Mouse (Mus musculus): ENCODE results near the gene Fastkd3. TPM values are rescaled to one million over a fixed set of nuclear protein-coding genes. Genes with fewer than 3 reads are reported as not detected.

Gene Fastkd3
- polyA plus RNA-seq, 1 experiment from 2014 or later = 19.9 TPM

- no peak for DNase-seq (ENCODE audit: low spot score)
- WGBS = 81% methylated on average over 19 of the region's 19 CpGs
Measured at GRCm38 (mm10) chr13:68572247-68572646, 9.8 kb upstream of the Fastkd3 start.

GRCm38 (mm10) chr13:68572966-68573913 lies 8.8 kb upstream of the Fastkd3 start:
- H3K4me1 ChIP-seq (replicated peaks; ENCODE audit: control insufficient read depth, insufficient read depth) = no peaks in the 10 kb centered on the region
- ATAC-seq (ENCODE audit: low FRiP score, low TSS enrichment) (peak; percentile 60; the same call in 1 of the 2 replicates), DNase-seq (ENCODE audit: low spot score) (no peak)
- H3K9me3 ChIP-seq (ENCODE audit: control insufficient read depth, low read length) = no peaks in the 10 kb centered on the region
- TF ChIP-seq CTCF (IDR thresholded peaks at IDR 0.05; ENCODE audit: low read depth) (no peak), EP300 (optimal IDR thresholded peaks at IDR 0.05) (no peak)
- H3K27ac ChIP-seq (replicated peaks) = peak overlapping the region; percentile 58; the same call in 1 of the 2 replicates
- H3K4me2 ChIP-seq (replicated peaks; ENCODE audit: low read depth) = no peak overlapping the region
- peaks cover 3% of the 10 kb centered on the region; the same call in 1 of the 2 replicates for H3K36me3 ChIP-seq (ENCODE audit: control insufficient read depth, insufficient read depth, low read length)
- no peaks in the 10 kb centered on the region for H3K27me3 ChIP-seq (ENCODE audit: control insufficient read depth, insufficient read depth, low read length)
- 67% methylated on average over 10 of the region's 10 CpGs for WGBS
- H3K4me3 ChIP-seq (ENCODE audit: low read depth, low read length) = no peak overlapping the region
- H3K9ac ChIP-seq (ENCODE audit: low read length) = peak overlapping the region; percentile 38; the same call in 1 of the 2 replicates

More at GRCm38 (mm10) chr13:68572247-68572646, 9.8 kb upstream of the Fastkd3 start:
- TF ChIP-seq CTCF (IDR thresholded peaks at IDR 0.05; ENCODE audit: low read depth) (no peak), EP300 (optimal IDR thresholded peaks at IDR 0.05) (no peak)
- no peaks in the 10 kb centered on the region for H3K9me3 ChIP-seq (ENCODE audit: control insufficient read depth, low read length)
- no peak for ATAC-seq (ENCODE audit: low FRiP score, low TSS enrichment)
- H3K4me3 ChIP-seq (ENCODE audit: low read depth, low read length) = no peak overlapping the region
- H3K9ac ChIP-seq (ENCODE audit: low read length) = no peak overlapping the region
- H3K27me3 ChIP-seq (ENCODE audit: control insufficient read depth, insufficient read depth, low read length) = no peaks in the 10 kb centered on the region
- no peak overlapping the region for H3K27ac ChIP-seq (replicated peaks)
- peaks cover 3% of the 10 kb centered on the region; the same call in 1 of the 2 replicates for H3K36me3 ChIP-seq (ENCODE audit: control insufficient read depth, insufficient read depth, low read length)
- H3K4me2 ChIP-seq (replicated peaks; ENCODE audit: low read depth) = no peak overlapping the region
- no peaks in the 10 kb centered on the region for H3K4me1 ChIP-seq (replicated peaks; ENCODE audit: control insufficient read depth, insufficient read depth)

GRCm38 (mm10) chr13:68574398-68574797 lies 7.6 kb upstream of the Fastkd3 start:
- ATAC-seq (ENCODE audit: low FRiP score, low TSS enrichment) (no peak), DNase-seq (ENCODE audit: low spot score) (no peak)
- H3K9me3 ChIP-seq (ENCODE audit: control insufficient read depth, low read length) = no peaks in the 10 kb centered on the region
- 79% methylated on average over 4 of the region's 4 CpGs for WGBS
- H3K4me1 ChIP-seq (replicated peaks; ENCODE audit: control insufficient read depth, insufficient read depth) = no peaks in the 10 kb centered on the region
- H3K27ac ChIP-seq (replicated peaks) = no peak overlapping the region
- TF ChIP-seq CTCF (IDR thresholded peaks at IDR 0.05; ENCODE audit: low read depth) = no peak
- TF ChIP-seq EP300 (optimal IDR thresholded peaks at IDR 0.05) = no peak
- H3K4me2 ChIP-seq (replicated peaks; ENCODE audit: low read depth) = no peak overlapping the region
- H3K4me3 ChIP-seq (ENCODE audit: low read depth, low read length) = no peak overlapping the region
- no peaks in the 10 kb centered on the region for H3K27me3 ChIP-seq (ENCODE audit: control insufficient read depth, insufficient read depth, low read length)
- H3K9ac ChIP-seq (ENCODE audit: low read length) = no peak overlapping the region
- H3K36me3 ChIP-seq (ENCODE audit: control insufficient read depth, insufficient read depth, low read length) = peaks cover 3% of the 10 kb centered on the region; the same call in 1 of the 2 replicates

- Histone ChIP-seq H3K4me2 (replicated peaks; ENCODE audit: low read depth) (no peak overlapping the region), H3K27ac (replicated peaks) (0 out of 2 replicates have a peak overlapping the region, but pooled peaks have one; percentile 0), H3K4me1 (replicated peaks; ENCODE audit: control insufficient read depth, insufficient read depth) (0 out of 2 replicates have a peak, but pooled peaks cover under 1% of the 10 kb centered on the region), H3K9ac (ENCODE audit: low read length) (no peak overlapping the region), H3K4me3 (ENCODE audit: low read depth, low read length) (no peak overlapping the region), H3K9me3 (ENCODE audit: control insufficient read depth, low read length) (no peaks in the 10 kb centered on the region), H3K27me3 (ENCODE audit: control insufficient read depth, insufficient read depth, low read length) (no peaks in the 10 kb centered on the region), H3K36me3 (ENCODE audit: control insufficient read depth, insufficient read depth, low read length) (no peaks in the 10 kb centered on the region)
- WGBS = 62% methylated on average over 7 of the region's 7 CpGs
- DNase-seq (ENCODE audit: low spot score) (no peak), ATAC-seq (ENCODE audit: low FRiP score, low TSS enrichment) (no peak)
- no peak for TF ChIP-seq EP300 (optimal IDR thresholded peaks at IDR 0.05)
- TF ChIP-seq CTCF (IDR thresholded peaks at IDR 0.05; ENCODE audit: low read depth) = no peak
Measured at GRCm38 (mm10) chr13:68577945-68578344, 4.1 kb upstream of the Fastkd3 start.

DNA sequence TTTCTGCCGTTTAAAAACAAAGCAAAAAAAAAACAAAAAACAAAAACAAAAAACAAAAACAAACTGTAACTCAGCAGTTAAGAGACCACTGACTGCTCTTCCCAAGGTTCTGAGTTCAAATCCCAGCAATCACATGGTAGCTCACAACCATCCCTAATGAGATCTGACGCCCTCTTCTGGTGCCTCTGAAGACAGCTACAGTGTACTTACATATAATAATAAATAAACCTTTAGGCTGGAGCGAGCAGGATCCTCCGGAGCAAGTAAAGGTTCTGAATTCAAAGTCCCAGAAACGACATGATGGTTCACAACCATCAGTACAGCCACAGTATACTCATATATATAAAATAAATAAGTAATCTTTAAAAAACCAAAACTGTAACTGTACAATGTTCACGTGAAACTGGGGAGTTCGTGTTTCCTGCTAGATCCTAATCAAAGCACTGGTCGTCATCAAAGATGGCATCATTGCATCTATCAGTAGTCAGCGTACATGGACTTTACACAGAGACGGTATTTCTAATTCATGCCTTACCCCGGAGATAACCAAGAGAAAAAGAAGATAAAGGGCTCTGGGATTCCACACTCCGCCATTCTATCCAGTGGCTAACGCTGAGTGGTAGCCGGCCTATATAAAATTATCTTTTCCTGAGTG lies 821 bp upstream of the Fastkd3 start:
- DNase-seq (ENCODE audit: low spot score) (no peak), ATAC-seq (ENCODE audit: low FRiP score, low TSS enrichment) (no peak)
- peak overlapping the region; percentile 84 for H3K9ac ChIP-seq (ENCODE audit: low read length)
- TF ChIP-seq EP300 (optimal IDR thresholded peaks at IDR 0.05) = no peak
- peak; percentile 33 for TF ChIP-seq CTCF (IDR thresholded peaks at IDR 0.05; ENCODE audit: low read depth)
- H3K4me3 ChIP-seq (ENCODE audit: low read depth, low read length) = peak overlapping the region; percentile 89
- H3K27ac ChIP-seq (replicated peaks) = peak overlapping the region; percentile 83
- H3K4me1 ChIP-seq (replicated peaks; ENCODE audit: control insufficient read depth, insufficient read depth) = 0 out of 2 replicates have a peak, but pooled peaks cover 3% of the 10 kb centered on the region
- H3K27me3 ChIP-seq (ENCODE audit: control insufficient read depth, insufficient read depth, low read length) = no peaks in the 10 kb centered on the region
- 18% methylated on average over 14 of the region's 14 CpGs for whole genome bisulfite sequencing
- peaks cover 13% of the 10 kb centered on the region; the same call in 1 of the 2 replicates for H3K36me3 ChIP-seq (ENCODE audit: control insufficient read depth, insufficient read depth, low read length)
- no peaks in the 10 kb centered on the region for H3K9me3 ChIP-seq (ENCODE audit: control insufficient read depth, low read length)
- H3K4me2 ChIP-seq (replicated peaks; ENCODE audit: low read depth) = peak overlapping the region; percentile 76
